Mouse (Mus musculus) layer of hippocampus, postnatal 14 days (tissue): ENCODE data around the gene Snrnp25. TPM values are rescaled to one million over a fixed set of nuclear protein-coding genes. Genes with fewer than 3 reads are reported as not detected.

Experiments used
- DNase-seq, 2 experiments: peaks; one replicate each; pipeline ENCODE4 v3.0.0; 2021 to 2022; ENCODE audit warnings: low spot score in 2 of 2, mixed read lengths in 1 of 2
- long read RNA-seq, 2 experiments: library from polyadenylated mRNA; stranded (forward); transcript quantifications; one replicate each; pipeline ENCODE4 v2.0.0; 2021
- total RNA-seq, 2 experiments: library from RNA; stranded (reverse); gene quantifications; 2 replicates each; pipeline ENCODE4 v1.2.3; 2021

The Snrnp25 gene
- 10 to 100 TPM; 28.3 to 29.3 TPM for total RNA-seq
- long read RNA-seq, experiment 1, transcript Snrnp25-201 (5 exons, 821 nt): major isoform, 13 of 16 reads
- long read RNA-seq, experiment 1, partial matches to known transcripts: 2 of 16 reads
- long read RNA-seq, experiment 1, other reads (novel, unspliced or antisense): 1 of 16 reads
- long read RNA-seq, experiment 2, transcript Snrnp25-201 (5 exons, 821 nt): major isoform, 30 of 33 reads
- long read RNA-seq, experiment 2, partial matches to known transcripts: 2 of 33 reads
- long read RNA-seq, experiment 2, other reads (novel, unspliced or antisense): 1 of 33 reads

DNA sequence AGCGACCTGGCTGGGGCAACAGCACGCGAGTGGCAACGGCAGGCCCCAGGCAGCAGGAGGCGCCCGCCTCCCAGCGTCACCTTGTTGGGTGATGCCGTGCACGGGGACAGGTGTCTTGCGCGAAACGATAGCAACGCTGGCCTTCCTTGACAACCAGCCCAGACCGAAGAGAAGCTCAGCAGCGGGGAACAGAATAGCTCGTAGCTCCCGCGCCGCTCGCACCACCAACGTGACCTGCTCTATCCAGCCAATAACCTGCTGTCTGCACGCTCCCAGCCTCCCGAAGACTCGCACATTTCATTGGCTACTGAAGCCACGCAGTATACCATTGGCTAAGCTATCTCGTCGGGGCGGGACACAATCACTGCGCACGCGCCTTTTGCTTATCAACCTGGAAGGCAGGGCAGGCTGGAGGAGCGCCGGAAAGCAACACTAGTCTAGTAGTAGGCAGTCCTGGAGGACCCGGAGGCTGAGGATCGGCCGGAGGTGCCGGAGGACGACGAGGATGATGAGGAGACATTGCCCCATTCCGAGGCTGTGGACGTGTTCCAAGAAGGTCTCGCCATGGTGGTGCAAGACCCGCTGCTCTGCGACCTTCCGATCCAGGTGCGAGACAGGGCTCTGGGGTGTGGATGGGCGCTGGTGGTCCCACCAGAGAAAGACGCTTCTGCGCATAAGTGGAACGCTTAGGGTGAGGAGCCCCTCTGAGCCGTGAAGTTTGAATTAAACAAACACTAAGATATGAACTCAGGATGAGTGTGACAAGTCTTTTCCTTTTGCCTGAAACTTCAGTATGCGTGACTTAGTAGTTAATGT lies at the start of gene Snrnp25:
Snrnp25 (plus strand) TSS at position 358 of the 816 bp plus-strand sequence.
- peak; percentile 90 to 98 for DNase-seq

DNA sequence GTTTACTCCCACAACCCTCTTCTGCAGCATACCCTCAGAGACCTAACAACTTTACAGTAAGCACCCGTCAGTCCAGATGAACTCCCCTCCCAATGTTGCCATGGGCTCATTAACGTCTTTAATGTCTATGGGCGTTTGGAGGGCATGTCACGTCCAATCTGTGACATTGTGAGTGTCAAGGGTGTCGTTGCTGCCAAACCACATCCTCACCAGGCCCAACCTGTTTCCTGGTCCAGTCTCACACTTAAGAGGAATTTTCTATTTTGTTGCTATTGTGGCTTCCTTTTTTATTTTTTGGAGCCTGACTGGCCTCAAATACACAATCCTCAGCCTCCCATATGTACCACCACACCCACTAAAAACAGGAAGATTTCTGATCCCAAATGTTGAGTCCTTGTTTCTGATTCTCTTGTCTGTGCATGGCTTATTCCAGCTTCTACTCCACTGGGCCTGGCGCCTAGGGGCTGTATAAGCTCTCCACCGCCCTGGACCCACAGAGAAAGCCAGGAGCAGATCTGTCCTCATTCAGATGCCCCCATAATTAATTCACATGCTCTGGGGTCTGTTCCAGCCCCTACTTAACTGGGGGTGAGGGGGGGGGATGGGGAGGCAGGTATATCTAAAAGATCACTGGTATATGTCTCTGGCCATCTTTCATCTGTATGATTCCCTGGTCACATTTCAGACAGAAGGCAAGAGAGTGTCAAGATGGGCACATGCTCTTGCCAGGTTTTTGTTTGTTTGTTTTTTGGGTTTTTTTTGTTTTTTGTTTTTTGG lies 48.2 kb upstream of the Snrnp25 start:
- DNase-seq: no peak

GRCm38 (mm10) chr11:32157791-32158594 lies 47.2 kb upstream of the Snrnp25 start:
- peak; percentile 80 to 84 for DNase-seq

GRCm38 (mm10) chr11:32159176-32159575 lies 46.0 kb upstream of the Snrnp25 start:
- DNase-seq: no peak

- no peak for DNase-seq
These were observed 44.9 kb upstream of the Snrnp25 start for GRCm38 (mm10) chr11:32160341-32160740.

- DNase-seq: no peak
These were observed 43.7 kb upstream of the Snrnp25 start for GRCm38 (mm10) chr11:32161500-32161899.

- peak; percentile 90 to 91 for DNase-seq
These were observed 43.1 kb upstream of the Snrnp25 start for GRCm38 (mm10) chr11:32161922-32162804.

GRCm38 (mm10) chr11:32166683-32167082 lies 38.5 kb upstream of the Snrnp25 start:
- DNase-seq: no peak

DNA sequence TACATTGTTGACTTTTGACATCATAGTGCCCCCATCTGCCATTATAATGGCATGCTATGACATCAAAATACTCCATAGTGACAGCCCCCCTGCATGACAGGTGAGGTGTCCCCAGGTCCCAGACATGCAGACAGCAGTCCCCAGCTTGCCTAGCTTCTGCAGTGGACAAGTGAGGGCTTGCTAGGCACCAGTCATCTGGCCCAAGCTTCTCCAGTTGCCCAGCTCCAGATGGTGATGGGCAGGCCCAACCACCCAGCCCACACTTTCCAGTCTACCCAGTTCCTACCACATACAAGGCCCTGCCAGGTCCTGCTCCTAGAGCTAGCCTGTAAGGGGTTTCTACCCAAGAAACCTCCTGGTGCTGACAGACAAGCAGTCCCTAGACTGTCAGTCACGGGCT lies 26.7 kb upstream of the Snrnp25 start:
- no peak for DNase-seq

DNA sequence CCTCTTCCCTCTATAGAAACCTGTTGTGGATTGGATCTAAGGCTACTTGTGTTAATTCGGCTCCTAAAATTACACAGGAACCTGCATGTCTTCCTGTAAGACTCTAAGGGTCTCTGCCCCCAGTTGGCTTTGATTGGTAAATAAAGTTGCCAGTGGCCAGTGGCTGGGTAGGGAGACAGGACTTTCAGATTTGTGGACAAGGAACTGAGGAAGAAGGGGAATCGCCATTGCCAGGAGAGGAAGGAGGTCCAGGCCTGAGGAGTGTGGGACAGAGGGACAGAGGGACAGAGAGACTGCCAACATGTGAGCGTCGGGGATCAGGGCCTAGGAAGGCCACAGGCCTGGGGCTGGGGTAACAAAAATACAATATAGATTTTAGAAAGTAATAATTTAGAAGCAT lies 24.0 kb upstream of the Snrnp25 start:
- DNase-seq: no peak

DNA sequence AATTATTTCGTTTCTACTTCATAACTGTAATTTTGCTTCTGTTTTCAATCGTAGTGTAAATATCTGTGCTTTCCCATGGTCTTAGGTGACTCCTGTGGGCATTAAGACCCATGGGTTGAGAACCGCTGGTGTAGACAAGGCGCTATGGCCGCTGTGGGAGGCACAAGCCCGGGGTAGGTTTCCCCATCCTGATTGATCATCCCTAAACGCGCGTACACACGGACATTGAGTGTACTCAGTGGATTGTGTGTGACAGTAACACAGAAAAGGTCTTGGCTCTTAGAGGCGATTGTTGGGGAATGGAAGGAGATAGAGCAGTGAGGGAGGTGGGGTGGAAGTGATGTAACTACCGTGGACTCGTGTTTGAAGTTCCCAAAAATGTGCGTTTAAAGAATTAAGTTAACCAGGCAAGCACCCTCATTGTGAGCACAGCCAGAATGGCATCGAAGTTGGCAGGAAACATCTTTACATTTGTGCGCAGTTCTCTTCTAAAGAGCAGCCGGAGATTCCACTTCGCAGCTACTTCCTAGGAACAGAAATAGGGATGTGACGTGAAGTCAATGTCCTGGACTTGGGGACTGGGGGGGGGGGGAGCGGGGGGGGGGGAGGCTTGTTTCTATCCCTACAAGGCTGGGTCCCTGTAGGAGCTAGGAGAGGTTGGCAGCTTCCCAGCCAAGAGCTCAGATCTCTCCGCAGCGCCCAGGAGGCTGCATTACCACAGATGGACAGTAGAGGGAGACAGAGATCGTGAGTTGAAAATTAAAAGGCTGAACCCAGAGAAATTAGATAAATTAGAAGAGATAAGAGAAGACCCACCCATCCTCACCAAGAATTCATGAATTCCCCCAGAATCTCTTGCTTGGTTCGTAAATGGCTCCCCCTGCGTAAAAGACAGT lies 23.0 kb upstream of the Snrnp25 start:
- DNase-seq: peak; percentile 91

GRCm38 (mm10) chr11:32184469-32184868 lies 20.7 kb upstream of the Snrnp25 start:
- no peak for DNase-seq

DNA sequence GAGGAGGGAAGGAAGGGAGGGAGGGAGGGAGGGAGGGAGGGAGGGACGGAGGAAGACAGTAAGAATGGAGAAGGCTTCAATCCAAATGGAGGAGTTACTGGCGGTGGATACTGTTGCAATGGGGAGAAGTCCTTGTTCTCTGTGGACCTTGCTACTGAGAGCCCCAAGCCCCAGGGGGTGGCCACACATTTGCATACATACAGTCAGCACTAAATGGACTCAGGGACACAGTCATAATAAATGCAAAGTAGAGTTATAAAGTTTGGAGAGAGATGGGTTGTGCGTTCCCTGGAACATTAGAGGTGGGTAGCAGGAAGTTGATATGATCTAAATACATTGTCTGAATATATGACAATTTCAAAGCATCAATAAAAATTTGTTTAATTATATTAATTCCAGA lies 19.2 kb upstream of the Snrnp25 start:
- no peak for DNase-seq

DNA sequence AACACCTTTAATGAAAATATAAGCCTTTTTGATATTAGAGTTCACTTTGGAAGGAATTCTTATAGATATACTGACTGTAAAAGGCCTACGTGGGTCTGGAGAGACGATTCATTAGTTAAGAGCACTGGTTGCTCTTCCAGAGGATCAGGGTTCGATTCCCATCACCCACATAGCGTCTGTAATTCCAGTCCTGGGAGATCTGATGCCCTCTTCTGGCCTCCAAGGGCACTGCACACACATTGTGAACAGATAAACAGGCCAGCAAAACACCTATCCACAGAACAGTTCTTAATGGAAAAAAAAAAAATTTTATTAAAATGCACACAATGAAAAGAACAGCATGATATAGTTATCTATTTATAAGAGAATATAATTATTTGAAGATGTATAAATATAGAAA lies 18.0 kb upstream of the Snrnp25 start:
- DNase-seq: no peak

GRCm38 (mm10) chr11:32188881-32189280 lies 16.3 kb upstream of the Snrnp25 start:
- DNase-seq: no peak

DNA sequence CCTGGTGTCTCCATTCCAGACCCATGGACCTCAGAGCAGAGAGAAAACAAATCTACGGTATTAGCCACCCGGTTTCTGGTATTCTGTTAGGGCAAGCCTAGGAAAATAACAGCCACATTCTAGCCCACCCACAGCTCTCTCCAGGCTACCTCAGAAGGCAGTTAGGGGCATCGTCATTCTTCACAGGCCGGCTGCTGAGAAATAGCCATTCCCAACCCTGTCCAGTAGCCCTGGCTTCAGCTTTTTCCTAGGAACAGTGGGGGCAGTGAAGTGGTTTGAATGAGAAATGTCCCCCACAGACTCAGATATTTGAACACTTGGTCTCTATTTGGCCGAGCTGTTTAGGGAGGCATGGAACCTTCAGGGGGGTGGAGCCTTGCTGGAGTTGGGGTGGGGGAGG lies 15.8 kb upstream of the Snrnp25 start:
- no peak for DNase-seq

DNA sequence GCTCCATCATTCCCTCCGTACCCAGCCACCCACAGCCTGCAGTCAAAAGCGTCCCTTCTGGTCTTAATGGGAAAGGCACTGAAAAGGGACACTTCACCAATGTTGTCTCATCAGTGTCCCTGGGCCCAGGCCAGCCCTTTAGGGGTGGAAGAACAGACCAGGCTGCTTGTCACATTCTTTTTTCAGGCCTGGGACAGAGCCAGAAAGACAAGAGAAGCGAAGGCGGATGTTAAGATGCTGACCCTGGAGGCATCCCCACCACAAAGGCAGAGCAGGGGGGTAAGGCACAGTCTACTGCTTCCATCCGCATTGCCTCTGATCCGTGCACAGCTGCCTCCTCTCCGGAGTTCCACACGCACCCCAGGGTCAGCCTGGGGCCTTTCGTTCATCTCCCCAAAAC lies 15.1 kb upstream of the Snrnp25 start:
- DNase-seq: no peak

- no peak for DNase-seq
These were observed 14.6 kb upstream of the Snrnp25 start for GRCm38 (mm10) chr11:32190603-32191110.

- no peak for DNase-seq
These were observed 12.1 kb upstream of the Snrnp25 start for GRCm38 (mm10) chr11:32193156-32193555.
